Mouse (Mus musculus) lung, postnatal 0 days (tissue): ENCODE data around the gene Olah.

Experiments used
- CTCF ChIP-seq: IDR thresholded peaks from 2 replicates; pipeline ENCODE4 v1.5.1; 2016; ENCODE audit warnings: antibody characterized with exemption, mild to moderate bottlenecking
- EP300 ChIP-seq: IDR thresholded peaks from 2 replicates; pipeline ENCODE4 v1.6.1; 2016; ENCODE audit warnings: antibody characterized with exemption, mild to moderate bottlenecking, control low read depth

DNA sequence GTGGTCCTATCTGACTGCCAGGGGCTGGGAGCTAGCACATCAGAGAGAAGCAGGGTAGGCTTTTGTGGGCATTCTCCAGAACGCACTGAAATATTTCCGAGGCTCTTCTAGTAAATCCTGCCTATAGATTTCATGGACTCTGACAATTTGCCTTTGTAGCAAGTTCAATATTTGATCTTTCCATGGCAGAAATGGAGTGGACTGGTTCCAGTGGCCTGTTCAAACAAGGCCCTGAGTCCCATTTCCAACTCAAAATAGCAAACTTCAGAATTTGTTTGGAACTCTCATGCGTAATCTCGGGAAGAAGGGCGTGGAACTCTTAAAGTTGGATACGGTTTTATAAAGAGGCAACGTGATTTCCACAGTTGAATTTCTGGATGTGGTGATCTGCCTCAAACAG lies 101.2 kb downstream of the Olah start:
- TF ChIP-seq EP300 (no peak), CTCF (no peak)
